Mouse (Mus musculus) hematopoietic stem cell, adult 5-6 weeks (primary cell): ENCODE measurements around the gene Gm28042. TPM values are rescaled to one million over a fixed set of nuclear protein-coding genes. Genes with fewer than 3 reads are reported as not detected.

Experiments used
- ATAC-seq, 2 experiments: fragments of 125-278 bp in 1 of 2; replicated peaks in 1 of 2; 2 replicates each; pipeline ENCODE4 v1.8.0; 2016 to 2017; ENCODE audit warnings: inconsistent platforms in 2 of 2, mild to moderate bottlenecking in 2 of 2, moderate number of reproducible peaks in 2 of 2, low read depth in 1 of 2, moderate TSS enrichment in 1 of 2; ENCODE audit not compliant: low FRiP score in 2 of 2, poor library complexity in 2 of 2, severe bottlenecking in 2 of 2, insufficient read depth in 1 of 2, low TSS enrichment in 1 of 2
- total RNA-seq: library from RNA; stranded (forward); fragments of 172-1452, 232-1000 nt; gene quantifications from 2 replicates; pipeline ENCODE4 v1.2.3, GENCODE M21; 2017

Gm28042 gene
- total RNA-seq, 1 experiment from 2014 or later, result 0.15 TPM

- ATAC-seq, result no peak
Observed at GRCm38 (mm10) chr2:120006696-120007095, 20.6 kb upstream of the Gm28042 start.

- no peak for ATAC-seq
Observed at GRCm38 (mm10) chr2:120007680-120008210, 19.5 kb upstream of the Gm28042 start.

GRCm38 (mm10) chr2:120008672-120009071 is 18.6 kb upstream of the Gm28042 start:
- ATAC-seq, result peak; percentile 77 to 84

GRCm38 (mm10) chr2:120011462-120012200 is 15.7 kb upstream of the Gm28042 start:
- ATAC-seq, result peak in 1 of 2 experiments; percentile 30; a peak in 1 of 4 replicates

- ATAC-seq, result no peak
Observed at GRCm38 (mm10) chr2:120012924-120013323, 14.4 kb upstream of the Gm28042 start.

- no peak for ATAC-seq
Observed at GRCm38 (mm10) chr2:120013831-120014486, 13.3 kb upstream of the Gm28042 start.

GRCm38 (mm10) chr2:120015882-120016281 is 11.4 kb upstream of the Gm28042 start:
- ATAC-seq, result no peak

- ATAC-seq, result no peak
Observed at GRCm38 (mm10) chr2:120017599-120017998, 9.7 kb upstream of the Gm28042 start.

- no peak for ATAC-seq
Observed at GRCm38 (mm10) chr2:120024337-120024736, 3.0 kb upstream of the Gm28042 start.

- ATAC-seq, result 0 out of 4 replicates have a peak, but pooled peaks of 1 of the 2 experiments have one; percentile 8
Observed at GRCm38 (mm10) chr2:120027950-120028331, 648 bp downstream of the Gm28042 start.

GRCm38 (mm10) chr2:120030380-120030779 is 3.1 kb downstream of the Gm28042 start:
- no peak for ATAC-seq

- ATAC-seq, result no peak
Observed at GRCm38 (mm10) chr2:120032726-120033467, 5.6 kb downstream of the Gm28042 start, which contains the start of gene Pla2g4b. Gene Pla2g4b, plus strand, starts transcription at chr2:120033417.

- 0 out of 4 replicates have a peak, but pooled peaks of 1 of the 2 experiments have one; percentile 8 for ATAC-seq
Observed at GRCm38 (mm10) chr2:120033726-120034125, 6.4 kb downstream of the Gm28042 start.

GRCm38 (mm10) chr2:120037744-120038143 is 10.5 kb downstream of the Gm28042 start:
- peak; percentile 50 to 55; a peak in 3 of 4 replicates for ATAC-seq

GRCm38 (mm10) chr2:120040991-120041390 is 13.7 kb downstream of the Gm28042 start:
- no peak for ATAC-seq

- ATAC-seq, result no peak; a peak in 1 of 4 replicates
Observed at GRCm38 (mm10) chr2:120044101-120044603, 16.9 kb downstream of the Gm28042 start.

- ATAC-seq, result no peak
Observed at GRCm38 (mm10) chr2:120044676-120045075, 17.4 kb downstream of the Gm28042 start.
